Mouse (Mus musculus): Measurements from ENCODE around the gene Gm26558.

The Gm26558 gene

DNA sequence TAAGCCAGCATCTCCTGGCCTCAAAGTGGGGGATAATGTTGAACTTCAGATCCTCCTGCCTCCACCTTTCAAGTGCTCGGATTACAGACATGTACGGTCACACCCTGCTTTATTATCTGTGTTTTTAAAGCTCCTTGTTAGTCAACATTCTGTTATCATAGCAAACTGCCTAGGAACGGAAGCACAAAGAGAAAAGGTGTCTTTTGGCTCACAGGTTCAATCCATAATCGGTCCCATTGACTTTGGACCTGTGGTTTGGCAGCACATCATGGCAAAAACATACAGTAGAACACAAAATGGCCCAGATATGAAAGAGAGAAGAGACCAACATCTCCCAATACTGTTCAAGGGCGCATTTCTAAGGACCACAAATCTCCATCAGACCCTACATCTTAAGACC, 13.6 kb downstream of the Gm26558 start:
- in situ Hi-C loops (cut with MboI, MseI): no loop called here

DNA sequence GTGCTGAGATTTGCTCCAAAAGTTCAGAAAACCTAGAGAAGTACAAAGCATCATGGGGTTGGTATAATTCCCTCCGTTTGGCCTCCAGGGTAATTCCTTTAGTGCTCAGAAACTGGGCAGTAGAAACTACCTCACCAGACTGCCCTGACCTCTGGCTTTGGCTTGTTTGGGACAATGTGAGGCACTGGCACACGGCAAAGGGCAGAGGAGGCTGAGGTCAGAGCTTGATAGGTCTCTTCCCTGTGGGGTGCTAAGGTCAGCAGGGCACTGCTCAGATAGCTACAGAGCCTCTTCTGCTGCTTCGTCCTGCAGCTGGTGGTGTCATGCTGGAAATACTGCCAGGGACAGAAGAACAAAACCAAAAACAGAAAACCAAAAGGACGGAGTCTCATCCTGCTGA, 14.2 kb downstream of the Gm26558 start:
- in situ Hi-C loops (cut with MboI, MseI): no loop called here

DNA sequence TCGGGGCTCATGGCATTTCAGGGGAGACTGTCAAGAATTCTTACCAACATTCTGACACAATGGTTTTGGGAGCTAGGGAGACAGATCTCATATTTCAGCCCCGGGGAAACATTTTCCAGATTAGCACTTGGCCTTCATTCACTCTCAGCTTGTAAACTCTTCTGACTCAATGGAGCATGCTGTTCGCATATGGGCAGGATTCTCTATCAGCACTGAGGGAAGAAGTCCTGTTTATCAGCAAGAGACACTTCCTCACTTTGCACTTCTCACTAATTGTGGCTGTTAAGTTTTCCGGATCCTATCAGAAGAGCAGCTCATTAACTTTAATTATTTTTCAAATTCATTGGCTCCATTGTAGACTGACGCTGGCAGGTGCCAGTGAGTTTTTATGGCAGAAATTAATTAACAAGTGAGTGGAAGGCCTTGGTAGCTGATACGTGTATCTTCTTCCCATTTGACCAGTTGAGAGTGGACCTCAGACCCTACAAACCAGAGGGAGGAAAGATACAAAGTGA, 16.6 kb downstream of the Gm26558 start:
- in situ Hi-C loops (cut with MboI, MseI): no loop called here

DNA sequence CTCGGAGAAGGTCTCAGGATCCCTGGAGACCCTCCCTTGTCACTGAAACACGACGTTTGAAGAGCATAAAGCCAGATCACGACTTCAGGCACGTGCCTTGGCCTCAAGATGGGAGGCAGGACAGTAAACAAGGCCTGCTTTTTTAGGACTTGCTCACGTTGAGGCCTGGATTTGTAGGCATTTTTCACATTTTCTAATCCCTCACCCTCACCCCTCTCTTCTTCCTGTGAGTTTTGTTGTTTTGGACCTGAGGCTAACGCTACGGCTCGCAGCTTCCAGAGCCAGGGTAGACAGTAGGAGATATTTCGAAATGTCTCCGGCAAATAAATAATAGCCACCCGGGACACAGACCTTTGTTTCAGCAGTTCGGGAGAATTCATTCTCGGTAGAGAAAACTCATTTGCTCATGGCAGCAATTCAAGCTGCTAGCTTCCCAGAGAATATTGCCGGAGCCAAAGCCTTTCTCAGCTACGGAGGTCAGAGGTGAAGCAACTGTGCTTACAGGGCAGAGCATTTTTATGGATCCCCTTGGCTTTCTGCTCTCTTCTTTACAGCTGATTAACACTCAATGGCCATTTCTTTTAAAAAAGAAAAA, 18.8 kb downstream of the Gm26558 start:
- in situ Hi-C loops (cut with MboI, MseI): no loop called here

DNA sequence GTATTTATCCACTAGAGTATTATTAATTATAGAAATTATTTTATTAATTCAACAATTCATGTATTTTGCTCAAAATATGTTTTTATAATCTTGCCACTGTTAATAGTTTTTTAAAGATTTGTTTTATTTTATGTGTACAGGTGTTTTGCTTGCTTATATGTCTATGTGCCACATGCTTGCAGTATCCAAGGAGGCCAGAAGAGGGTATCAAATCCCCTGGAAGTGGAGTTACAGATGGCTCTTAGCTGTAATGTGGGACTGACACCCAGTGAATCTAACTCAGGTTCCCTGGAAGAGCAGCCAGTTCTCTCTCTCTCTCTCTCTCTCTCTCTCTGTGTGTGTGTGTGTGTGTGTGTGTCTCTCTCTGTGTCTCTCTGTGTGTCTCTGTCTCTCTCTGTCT, 20.9 kb downstream of the Gm26558 start:
- in situ Hi-C loops (cut with MboI, MseI): no loop called here

DNA sequence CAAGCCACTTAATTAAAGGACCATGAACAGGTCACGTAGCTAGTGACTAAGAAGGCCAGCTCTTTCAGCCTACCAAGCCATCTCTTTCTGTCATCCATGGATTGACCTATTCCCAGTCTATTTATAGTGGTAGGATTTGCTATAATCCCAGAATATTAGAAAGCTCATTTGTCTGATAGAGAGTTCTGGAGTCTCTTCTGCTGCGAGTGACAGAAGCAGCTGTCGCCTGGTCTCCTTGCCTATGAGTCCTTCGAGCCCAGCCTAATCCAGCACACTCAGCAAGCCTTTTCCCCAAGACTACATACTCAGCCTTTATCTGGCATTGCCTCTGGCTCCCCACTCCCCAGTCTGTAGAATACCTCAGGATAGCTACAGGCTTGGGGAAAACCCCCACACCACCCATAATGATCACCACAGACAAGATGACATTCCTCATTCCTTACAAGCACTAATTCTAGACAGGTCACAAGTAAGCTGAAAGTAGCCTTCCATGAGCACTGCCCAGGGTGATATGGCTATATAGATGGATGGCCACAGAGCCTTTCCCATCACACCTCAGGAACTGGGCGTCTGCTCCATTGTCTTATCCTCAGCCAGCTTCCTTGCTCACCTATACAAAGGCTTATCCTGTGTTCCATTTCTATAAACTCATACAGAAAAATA, 27.7 kb downstream of the Gm26558 start:
- in situ Hi-C loops (cut with MboI, MseI): no loop called here

DNA sequence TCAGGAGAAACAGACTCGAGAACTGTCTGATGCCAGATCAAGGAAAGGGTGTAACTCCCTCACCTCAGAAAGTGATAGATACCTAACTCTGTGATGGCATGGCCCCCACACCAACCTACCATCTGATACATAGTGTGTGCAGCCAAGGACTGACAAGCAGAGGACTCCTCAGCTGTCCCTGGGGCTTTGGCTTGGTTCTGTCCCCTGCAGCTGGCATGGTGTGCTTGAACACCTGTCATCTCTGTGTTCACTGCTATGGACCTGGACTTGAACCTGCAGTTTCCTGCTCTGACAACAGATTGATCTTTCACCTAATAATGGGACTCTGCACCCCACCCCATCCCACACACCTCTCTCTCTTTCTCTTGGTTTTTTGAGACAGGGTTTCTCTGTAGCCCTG, 29.5 kb downstream of the Gm26558 start:
- in situ Hi-C loops (cut with MboI, MseI): no loop called here

DNA sequence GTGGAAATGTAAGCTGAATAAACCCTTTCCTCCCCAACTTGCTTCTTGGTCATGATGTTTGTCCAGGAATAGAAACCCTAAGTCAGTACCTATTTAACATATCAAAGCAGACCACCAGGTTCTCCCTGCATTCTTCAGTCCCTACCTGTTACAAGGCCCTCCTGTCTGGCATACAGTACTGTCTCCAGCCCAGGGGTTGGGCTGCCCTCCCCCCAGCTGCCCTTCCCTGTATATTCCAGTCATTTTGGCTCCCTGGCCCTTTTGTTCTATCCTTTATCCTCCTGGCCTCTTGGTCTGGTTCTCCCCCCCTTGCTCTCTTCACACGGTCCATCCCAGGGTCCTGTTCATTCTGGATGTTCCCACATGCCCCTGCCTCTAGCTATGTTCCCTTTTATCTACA, 30.6 kb downstream of the Gm26558 start:
- in situ Hi-C loops (cut with MboI, MseI): no loop called here

DNA sequence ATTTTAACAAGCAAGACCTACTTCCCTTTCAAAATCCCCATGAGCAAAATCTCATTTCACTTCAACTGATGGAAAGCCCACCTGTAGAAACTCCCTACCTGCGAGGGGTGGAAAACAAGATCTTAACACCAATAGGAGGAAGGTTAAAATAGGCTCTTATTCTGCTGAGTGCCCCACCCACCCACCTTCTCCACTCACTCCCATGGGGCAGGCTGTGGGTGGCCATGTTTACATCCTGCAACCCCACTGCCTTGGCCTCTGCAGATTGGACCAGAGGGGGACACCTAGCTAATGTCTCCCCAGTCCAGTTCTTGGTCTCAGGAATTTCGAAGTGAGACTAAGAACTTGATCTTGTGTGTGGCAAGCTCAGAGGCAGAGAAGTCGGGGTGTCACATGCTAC, 32.0 kb downstream of the Gm26558 start:
- in situ Hi-C loops (cut with MboI, MseI): no loop called here

DNA sequence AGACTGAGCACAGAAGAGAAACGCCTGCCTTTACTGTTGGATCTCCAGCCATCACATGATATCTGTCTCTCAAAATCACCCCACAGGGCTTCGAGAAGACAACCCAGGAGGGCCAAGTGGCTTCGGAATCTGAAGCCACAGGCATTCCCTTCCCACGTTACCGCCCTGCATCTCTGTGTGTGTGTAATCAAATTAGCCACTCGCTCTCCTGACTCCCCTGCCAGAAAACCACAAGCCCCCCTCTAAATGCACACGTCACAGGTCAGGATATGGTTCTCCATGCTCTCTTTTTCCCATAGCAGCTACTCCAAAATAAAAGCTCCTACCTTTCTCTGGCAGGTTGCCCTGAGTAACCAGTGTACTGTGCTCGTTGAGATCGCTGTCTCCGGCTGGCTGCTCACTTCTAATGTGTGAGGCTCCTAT, 32.6 kb downstream of the Gm26558 start:
- in situ Hi-C loops (cut with MboI, MseI): no loop called here

DNA sequence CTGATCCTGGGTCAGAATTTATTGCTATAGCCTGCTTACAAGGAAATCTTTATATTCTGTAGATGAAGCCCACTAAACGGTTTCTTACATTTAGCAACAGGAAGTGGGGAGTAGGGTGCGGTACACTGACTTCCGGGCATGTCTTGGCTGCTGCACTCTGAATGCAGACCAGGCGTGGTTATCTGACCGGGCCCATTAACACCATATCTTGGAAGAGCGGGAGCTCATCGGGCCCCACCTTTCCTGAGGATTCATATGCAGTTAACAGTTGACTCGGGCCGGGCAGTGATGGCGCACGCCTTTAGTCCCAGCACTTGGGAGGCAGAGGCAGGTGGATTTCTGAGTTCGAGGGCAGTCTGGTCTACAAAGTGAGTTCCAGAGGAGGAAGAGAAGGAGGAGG, 33.5 kb downstream of the Gm26558 start:
- in situ Hi-C loops (cut with MboI, MseI): no loop called here

DNA sequence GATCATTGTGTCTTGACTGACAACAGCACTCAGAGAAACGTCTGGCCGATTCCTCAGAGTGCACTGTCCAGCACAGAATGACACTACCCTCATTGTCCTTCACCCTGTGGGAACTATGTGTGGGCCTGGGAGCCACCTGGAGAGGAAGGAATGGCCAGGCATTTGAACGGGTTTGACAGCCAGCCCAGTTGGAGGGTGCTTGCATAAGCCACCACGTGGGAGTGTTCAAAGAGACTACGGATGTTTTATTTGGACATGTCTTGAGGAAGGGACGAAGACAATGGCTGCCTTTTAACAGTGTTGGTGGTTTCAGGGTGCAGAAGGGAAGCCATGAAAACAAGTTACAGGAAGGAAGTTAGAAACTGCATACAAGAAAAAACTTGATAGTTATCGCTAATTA, 36.1 kb downstream of the Gm26558 start:
- in situ Hi-C loops (cut with MboI, MseI): no loop called here

DNA sequence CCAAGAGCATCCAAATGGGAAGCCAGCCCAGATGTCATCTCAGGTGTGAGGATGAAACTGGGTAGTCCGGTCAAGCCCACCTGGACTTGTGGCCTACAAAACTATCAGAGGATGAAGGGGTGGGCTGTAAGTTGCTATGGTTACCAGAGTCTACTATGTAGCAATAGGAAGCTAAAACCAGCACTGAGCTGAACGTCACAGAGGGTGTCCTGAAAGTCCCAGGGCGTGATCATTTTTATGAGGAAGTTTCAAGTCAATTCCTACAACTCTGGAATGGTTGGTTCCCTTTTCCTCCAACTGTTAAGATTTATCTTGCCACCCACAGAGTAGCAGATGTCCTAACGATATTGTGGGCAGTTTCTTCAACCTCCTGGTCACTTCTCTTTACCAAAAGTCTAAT, 39.7 kb downstream of the Gm26558 start:
- in situ Hi-C loops (cut with MboI, MseI): no loop called here

DNA sequence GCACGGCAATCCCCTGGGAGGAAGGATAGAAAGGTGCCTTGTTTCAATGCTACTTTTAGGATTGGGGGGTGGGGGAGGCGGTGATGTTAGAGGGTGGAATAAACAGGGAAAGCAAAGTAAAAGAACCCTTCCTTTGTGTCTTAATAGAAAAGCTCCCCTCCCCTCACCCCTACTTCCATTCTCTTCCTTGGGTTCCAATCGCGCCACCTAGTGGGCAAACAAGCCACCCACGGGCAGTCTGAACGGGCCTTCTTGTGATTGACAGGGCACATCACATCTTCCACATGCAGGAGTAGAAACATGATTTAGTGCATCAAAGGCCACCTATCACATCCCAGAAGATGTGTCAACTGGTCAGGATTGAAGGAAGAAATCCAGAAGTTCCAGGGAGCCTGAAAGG, 41.7 kb downstream of the Gm26558 start:
- in situ Hi-C loops (cut with MboI, MseI): no loop called here

DNA sequence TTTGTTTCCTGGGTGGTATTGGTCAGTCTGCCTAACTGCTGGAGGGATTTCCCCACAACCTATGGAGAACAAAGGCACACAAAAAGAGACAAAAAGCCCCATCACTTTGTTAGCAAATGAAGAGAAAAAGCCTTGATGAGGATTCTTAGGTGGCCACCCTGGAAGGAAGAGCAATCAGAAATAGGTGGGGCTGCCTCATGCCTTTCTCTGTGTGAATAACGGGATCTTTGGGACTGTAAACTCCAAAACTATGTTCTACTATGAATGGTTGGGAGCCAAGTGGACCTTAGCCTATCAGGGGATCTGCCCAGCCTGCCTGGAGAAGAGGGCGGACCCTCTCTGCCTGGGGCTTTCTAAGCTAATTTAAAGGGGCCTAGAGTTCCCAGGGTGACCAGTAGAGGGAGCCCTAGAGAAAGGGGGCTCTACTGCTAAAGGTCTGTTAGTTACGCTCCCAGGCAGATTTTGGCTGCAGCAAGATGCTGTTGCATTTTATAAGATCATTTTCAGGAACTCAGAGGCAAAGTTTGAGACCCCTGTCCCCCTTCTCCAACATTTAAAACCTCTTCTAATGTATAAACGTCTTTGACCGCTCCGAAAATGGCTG, 42.6 kb downstream of the Gm26558 start:
- in situ Hi-C loops (cut with MboI, MseI): no loop called here

DNA sequence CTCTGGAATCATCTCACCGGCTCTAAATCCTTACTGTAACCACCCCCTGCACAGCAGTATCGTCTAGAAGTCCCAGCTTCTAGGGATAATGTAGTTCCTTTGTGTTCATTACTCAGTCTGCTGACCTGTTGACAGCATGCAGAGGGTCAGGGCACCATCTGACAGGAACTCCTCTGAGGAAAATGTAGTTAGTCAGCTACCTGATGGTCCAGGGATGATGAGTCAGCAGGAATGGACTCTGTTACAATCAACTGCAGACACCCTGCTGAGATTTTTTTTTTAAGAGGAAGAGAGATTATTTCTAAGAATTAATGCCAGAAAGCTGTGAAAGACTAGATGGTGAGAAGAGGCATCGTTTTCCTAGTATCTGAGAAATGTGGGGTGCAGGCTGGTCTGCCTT, 45.3 kb downstream of the Gm26558 start:
- in situ Hi-C loops (cut with MboI, MseI): no loop called here

DNA sequence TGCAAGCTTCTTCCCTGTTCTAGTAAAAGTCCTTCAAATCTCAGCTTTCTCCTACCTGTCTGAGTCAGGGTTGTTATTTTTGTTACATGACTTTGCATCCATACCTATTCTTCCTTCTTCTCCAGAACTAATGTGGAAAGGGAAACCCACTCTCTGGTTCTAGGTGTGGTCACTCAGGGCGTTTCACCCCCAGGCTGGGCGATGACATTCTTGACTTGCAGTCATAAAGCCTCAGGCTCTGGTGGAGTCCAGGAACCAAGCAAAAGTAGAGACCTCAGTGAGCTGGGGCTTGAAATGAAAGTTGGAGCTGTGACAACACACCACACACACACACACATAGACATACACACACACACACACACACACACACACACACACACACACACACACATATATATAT, 45.8 kb downstream of the Gm26558 start:
- in situ Hi-C loops (cut with MboI, MseI): no loop called here

DNA sequence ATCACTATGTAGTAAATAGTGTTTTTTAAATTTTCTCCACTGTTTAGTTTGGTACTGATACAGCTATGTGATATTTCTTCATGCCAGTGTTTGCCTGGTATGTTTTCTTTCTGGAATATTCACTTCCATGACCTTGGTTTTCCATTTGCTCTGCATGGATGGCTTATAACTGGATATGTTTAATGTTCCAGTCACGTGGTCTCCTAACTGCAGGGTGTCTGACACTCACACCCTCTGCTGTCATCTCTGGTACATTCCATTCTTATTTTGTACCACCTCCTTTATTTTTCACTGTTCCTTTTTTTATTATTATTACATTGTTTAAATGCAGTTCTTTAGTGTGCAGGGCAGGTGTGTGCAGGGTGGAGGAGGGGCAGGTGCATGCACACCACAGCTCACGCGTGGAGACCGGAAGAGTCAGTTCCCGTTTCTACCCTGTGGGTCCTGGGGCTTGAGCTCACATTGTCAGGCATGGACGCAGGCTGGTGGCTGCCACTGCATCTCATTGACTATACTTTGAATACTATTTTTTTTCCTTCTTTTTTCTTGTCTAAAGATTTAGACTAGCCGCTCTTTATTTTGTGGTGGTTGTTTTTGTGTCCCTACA, 47.1 kb downstream of the Gm26558 start:
- in situ Hi-C loops (cut with MboI, MseI): no loop called here
